Mouse (Mus musculus): ENCODE results near the gene Sla2. TPM values are rescaled to one million over a fixed set of nuclear protein-coding genes. Genes with fewer than 3 reads are reported as not detected.
A peak's percentile ranks its signal among the peaks of the same experiment; 100 is the strongest.
"Not testable (repeated sequence)": the region's sequence is repeated elsewhere in the genome, so short reads cannot be mapped to it uniquely, and the experiment has no call there.

Gene Sla2
- total and polyA plus RNA-seq, 3 experiments = 0.33 TPM; not detected in 2

- DNase-seq = peak; percentile 23 to 50
- peak; percentile 56 for TF ChIP-seq CTCF (IDR thresholded peaks at IDR 0.05)
These were observed 32.8 kb downstream of the Sla2 start for GRCm38 (mm10) chr2:156853999-156854771.

GRCm38 (mm10) chr2:156853584-156853983 lies 33.4 kb downstream of the Sla2 start:
- H3K27ac ChIP-seq; H3K9ac ChIP-seq (ENCODE audit: low read depth, low read length); H3K27me3 ChIP-seq (ENCODE audit: control insufficient read depth, insufficient read depth, low read length); H3K36me3 ChIP-seq (ENCODE audit: control insufficient read depth, insufficient read depth, low read length); H3K4me3 ChIP-seq; DNase-seq; H3K79me2 ChIP-seq (replicated peaks; ENCODE audit: control insufficient read depth, insufficient read depth, low read length); intact Hi-C loops (cut with DNase I); H3K4me1 ChIP-seq (ENCODE audit: control insufficient read depth, insufficient read depth, low read length): not testable (repeated sequence)
- 58% methylated on average over 10 of the region's 13 CpGs for WGBS

More at GRCm38 (mm10) chr2:156853999-156854771, 32.8 kb downstream of the Sla2 start:
- H3K79me2 ChIP-seq (replicated peaks; ENCODE audit: control insufficient read depth, insufficient read depth, low read length); H3K4me3 ChIP-seq; H3K4me1 ChIP-seq (ENCODE audit: control insufficient read depth, insufficient read depth, low read length); H3K27ac ChIP-seq; H3K36me3 ChIP-seq (ENCODE audit: control insufficient read depth, insufficient read depth, low read length); H3K9ac ChIP-seq (ENCODE audit: low read depth, low read length); H3K27me3 ChIP-seq (ENCODE audit: control insufficient read depth, insufficient read depth, low read length); intact Hi-C loops (cut with DNase I): not testable (repeated sequence)
- 44% methylated on average over 13 of the region's 13 CpGs for WGBS

- intact Hi-C loops (cut with DNase I) = no loop called here
- Histone ChIP-seq H3K9ac (ENCODE audit: low read depth, low read length) (no peak overlapping the region), H3K36me3 (ENCODE audit: control insufficient read depth, insufficient read depth, low read length) (no peaks in the 10 kb centered on the region), H3K4me3 (no peak overlapping the region), H3K4me1 (ENCODE audit: control insufficient read depth, insufficient read depth, low read length) (no peaks in the 10 kb centered on the region), H3K79me2 (replicated peaks; ENCODE audit: control insufficient read depth, insufficient read depth, low read length) (no peaks in the 10 kb centered on the region), H3K27ac (no peak overlapping the region), H3K27me3 (ENCODE audit: control insufficient read depth, insufficient read depth, low read length) (no peaks in the 10 kb centered on the region)
- WGBS = 84% methylated on average over 5 of the region's 5 CpGs
- no peak for TF ChIP-seq EP300 (IDR thresholded peaks at IDR 0.05; ENCODE audit: insufficient read depth, low read depth, low read length)
- TF ChIP-seq CTCF (IDR thresholded peaks at IDR 0.05) = no peak
- no peak for TF ChIP-seq POLR2A (IDR thresholded peaks at IDR 0.05; ENCODE audit: insufficient read depth, low read depth, low read length)
- DNase-seq = no peak
These were observed 36.5 kb downstream of the Sla2 start for GRCm38 (mm10) chr2:156850505-156850904.

- no peak overlapping the region for H3K9ac ChIP-seq (ENCODE audit: low read depth, low read length)
- H3K36me3 ChIP-seq (ENCODE audit: control insufficient read depth, insufficient read depth, low read length) = no peaks in the 10 kb centered on the region
- 68% methylated on average over 6 of the region's 6 CpGs for WGBS
- H3K4me1 ChIP-seq (ENCODE audit: control insufficient read depth, insufficient read depth, low read length) = no peaks in the 10 kb centered on the region
- intact Hi-C loops (cut with DNase I) = loop anchor here (10.0 kb wide), 1 partner anchor 304 kb away; the partner anchor contains the start of gene Aar2
- no peak for DNase-seq
- H3K4me3 ChIP-seq = no peak overlapping the region
- TF ChIP-seq CTCF (IDR thresholded peaks at IDR 0.05) (no peak), POLR2A (IDR thresholded peaks at IDR 0.05; ENCODE audit: insufficient read depth, low read depth, low read length) (no peak), EP300 (IDR thresholded peaks at IDR 0.05; ENCODE audit: insufficient read depth, low read depth, low read length) (no peak)
- H3K79me2 ChIP-seq (replicated peaks; ENCODE audit: control insufficient read depth, insufficient read depth, low read length) = no peaks in the 10 kb centered on the region
- no peak overlapping the region for H3K27ac ChIP-seq
- no peaks in the 10 kb centered on the region for H3K27me3 ChIP-seq (ENCODE audit: control insufficient read depth, insufficient read depth, low read length)
These were observed 38.3 kb downstream of the Sla2 start for GRCm38 (mm10) chr2:156848526-156849182.

GRCm38 (mm10) chr2:156847653-156848052 lies 39.3 kb downstream of the Sla2 start:
- H3K9ac ChIP-seq (ENCODE audit: low read depth, low read length) = no peak overlapping the region
- 81% methylated on average over 6 of the region's 6 CpGs for WGBS
- no peaks in the 10 kb centered on the region for H3K27me3 ChIP-seq (ENCODE audit: control insufficient read depth, insufficient read depth, low read length)
- intact Hi-C loops (cut with DNase I) = loop anchor here (10.0 kb wide), 1 partner anchor 303 kb away; the partner anchor contains the start of gene Aar2
- no peaks in the 10 kb centered on the region for H3K79me2 ChIP-seq (replicated peaks; ENCODE audit: control insufficient read depth, insufficient read depth, low read length)
- no peak for DNase-seq
- no peak overlapping the region for H3K4me3 ChIP-seq
- H3K4me1 ChIP-seq (ENCODE audit: control insufficient read depth, insufficient read depth, low read length) = no peaks in the 10 kb centered on the region
- TF ChIP-seq POLR2A (IDR thresholded peaks at IDR 0.05; ENCODE audit: insufficient read depth, low read depth, low read length) = no peak
- no peak for TF ChIP-seq CTCF (IDR thresholded peaks at IDR 0.05)
- TF ChIP-seq EP300 (IDR thresholded peaks at IDR 0.05; ENCODE audit: insufficient read depth, low read depth, low read length) = no peak
- no peak overlapping the region for H3K27ac ChIP-seq
- no peaks in the 10 kb centered on the region for H3K36me3 ChIP-seq (ENCODE audit: control insufficient read depth, insufficient read depth, low read length)

GRCm38 (mm10) chr2:156844715-156845114 lies 42.3 kb downstream of the Sla2 start:
- Histone ChIP-seq H3K27me3 (ENCODE audit: control insufficient read depth, insufficient read depth, low read length) (no peaks in the 10 kb centered on the region), H3K36me3 (ENCODE audit: control insufficient read depth, insufficient read depth, low read length) (no peaks in the 10 kb centered on the region), H3K4me1 (ENCODE audit: control insufficient read depth, insufficient read depth, low read length) (peaks cover 3% of the 10 kb centered on the region; the same call in 1 of the 2 replicates), H3K9ac (ENCODE audit: low read depth, low read length) (no peak overlapping the region), H3K27ac (no peak overlapping the region), H3K4me3 (no peak overlapping the region), H3K79me2 (replicated peaks; ENCODE audit: control insufficient read depth, insufficient read depth, low read length) (no peaks in the 10 kb centered on the region)
- no peak for DNase-seq
- 58% methylated on average over 10 of the region's 10 CpGs for WGBS
- TF ChIP-seq CTCF (IDR thresholded peaks at IDR 0.05) = no peak
- TF ChIP-seq POLR2A (IDR thresholded peaks at IDR 0.05; ENCODE audit: insufficient read depth, low read depth, low read length) = no peak
- no peak for TF ChIP-seq EP300 (IDR thresholded peaks at IDR 0.05; ENCODE audit: insufficient read depth, low read depth, low read length)
- intact Hi-C loops (cut with DNase I) = loop anchor here (10.0 kb wide), 1 partner anchor 300 kb away; the partner anchor contains the start of gene Aar2

All from heart, adult 2 months (tissue).